Mouse (Mus musculus): ENCODE results near the gene Scgb1b2. TPM values are rescaled to one million over a fixed set of nuclear protein-coding genes. Genes with fewer than 3 reads are reported as not detected.

The Scgb1b2 gene
- not detected in 2 replicates for total RNA-seq (2015)
- not detected in 2 replicates for total RNA-seq (2017)

GRCm38 (mm10) chr7:31291721-31292120 lies at the start of gene Scgb1b2:
Scgb1b2 (minus strand) TSS chr7:31291821.
- no peak for ATAC-seq (ENCODE audit: poor library complexity, severe bottlenecking)

- ATAC-seq (ENCODE audit: poor library complexity, severe bottlenecking), result no peak
Observed at GRCm38 (mm10) chr7:31290208-31290607, 1.4 kb downstream of the Scgb1b2 start, which contains the start of gene Scgb2b2. Scgb2b2 (plus strand) TSS chr7:31290508.

Other genes with a start within 250 kb of the Scgb1b2 start
- 1,077 and 1,092 TPM in 2 replicates for gene Fxyd5, start 249.3 kb downstream of the Scgb1b2 start, total RNA-seq (2015)
- gene Fxyd5, start 249.3 kb downstream of the Scgb1b2 start, total RNA-seq (2017), result 807 and 874 TPM in 2 replicates
- not detected in 2 replicates for gene Fxyd7, start 240.4 kb downstream of the Scgb1b2 start, total RNA-seq (2015)
- gene Fxyd7, start 240.4 kb downstream of the Scgb1b2 start, total RNA-seq (2017), result 0.51 TPM in 1 of 2 replicates, not detected in the other
- 0.46 TPM in 1 of 2 replicates, not detected in the other for gene Fxyd1, start 234.6 kb downstream of the Scgb1b2 start, total RNA-seq (2015)
- not detected in 2 replicates for gene Fxyd1, start 234.6 kb downstream of the Scgb1b2 start, total RNA-seq (2017)
- gene Lgi4, start 232.5 kb downstream of the Scgb1b2 start, total RNA-seq (2015), result 0.13 TPM in 1 of 2 replicates, not detected in the other
- gene Lgi4, start 232.5 kb downstream of the Scgb1b2 start, total RNA-seq (2017), result 0.07 TPM in 1 of 2 replicates, not detected in the other
- gene Fxyd3, start 215.1 kb downstream of the Scgb1b2 start, total RNA-seq (2015), result not detected in 2 replicates
- not detected in 2 replicates for gene Fxyd3, start 215.1 kb downstream of the Scgb1b2 start, total RNA-seq (2017)
- gene Hpn, start 176.5 kb downstream of the Scgb1b2 start, total RNA-seq (2015), result 1.5 and 2.1 TPM in 2 replicates
- 0.33 and 1.7 TPM in 2 replicates for gene Hpn, start 176.5 kb downstream of the Scgb1b2 start, total RNA-seq (2017)
- 0.52 TPM in 1 of 2 replicates, not detected in the other for gene Scn1b, start 164.8 kb downstream of the Scgb1b2 start, total RNA-seq (2015)
- gene Scn1b, start 164.8 kb downstream of the Scgb1b2 start, total RNA-seq (2017), result 0.28 and 0.59 TPM in 2 replicates
- 74.2 and 76.0 TPM in 2 replicates for gene Gramd1a, start 135.9 kb downstream of the Scgb1b2 start, total RNA-seq (2015)
- gene Gramd1a, start 135.9 kb downstream of the Scgb1b2 start, total RNA-seq (2017), result 34.1 and 35.3 TPM in 2 replicates
- gene Scgb2b2, start 1.3 kb downstream of the Scgb1b2 start, total RNA-seq (2015), result not detected in 2 replicates
- not detected in 2 replicates for gene Scgb2b2, start 1.3 kb downstream of the Scgb1b2 start, total RNA-seq (2017)
- not detected in 2 replicates for gene Scgb2b3, start 70.3 kb upstream of the Scgb1b2 start, total RNA-seq (2015)
- not detected in 2 replicates for gene Scgb2b3, start 70.3 kb upstream of the Scgb1b2 start, total RNA-seq (2017)
- not detected in 2 replicates for gene Scgb1b3, start 83.8 kb upstream of the Scgb1b2 start, total RNA-seq (2015)
- gene Scgb1b3, start 83.8 kb upstream of the Scgb1b2 start, total RNA-seq (2017), result not detected in 2 replicates

All from megakaryocyte, adult 5-6 weeks (primary cell).